Mouse (Mus musculus) right cerebral cortex, postnatal 14 days (tissue): ENCODE results near the gene Pdzrn3.

ENCODE experiments used
- DNase-seq: peaks from one replicate; pipeline ENCODE4 v3.0.0; 2022

Gene Pdzrn3

GRCm38 (mm10) chr6:101287077-101287476 lies 90.6 kb downstream of the Pdzrn3 start:
- no peak for DNase-seq

DNA sequence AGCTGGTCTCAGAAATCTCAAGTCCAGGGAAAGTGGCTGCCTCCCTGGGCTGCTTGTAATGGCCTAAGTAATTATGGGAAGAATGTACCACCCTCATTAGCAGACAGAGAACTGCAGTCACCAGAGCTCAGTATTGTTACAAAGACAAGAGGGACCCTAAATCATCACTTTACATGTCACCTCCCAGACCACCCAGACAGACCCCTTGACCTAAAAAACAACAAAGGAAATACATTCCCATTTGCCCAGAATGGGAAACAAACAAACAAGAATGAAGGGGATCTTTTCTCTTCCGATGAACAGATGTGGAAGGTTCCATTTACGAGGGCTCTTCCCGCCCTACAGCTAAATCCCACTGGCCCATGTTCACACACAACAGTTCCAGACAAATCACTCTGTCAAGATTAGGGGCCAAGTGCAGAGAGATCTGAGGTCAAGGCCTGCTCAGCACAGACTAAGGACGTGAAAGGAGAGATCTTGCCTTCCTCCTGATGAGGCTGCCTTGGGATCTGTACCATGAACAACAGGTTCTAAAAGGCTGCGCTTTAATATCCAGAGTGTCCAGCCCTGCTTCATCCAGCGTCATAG lies 93.2 kb downstream of the Pdzrn3 start:
- no peak for DNase-seq

GRCm38 (mm10) chr6:101283891-101284290 lies 93.8 kb downstream of the Pdzrn3 start:
- no peak for DNase-seq

DNA sequence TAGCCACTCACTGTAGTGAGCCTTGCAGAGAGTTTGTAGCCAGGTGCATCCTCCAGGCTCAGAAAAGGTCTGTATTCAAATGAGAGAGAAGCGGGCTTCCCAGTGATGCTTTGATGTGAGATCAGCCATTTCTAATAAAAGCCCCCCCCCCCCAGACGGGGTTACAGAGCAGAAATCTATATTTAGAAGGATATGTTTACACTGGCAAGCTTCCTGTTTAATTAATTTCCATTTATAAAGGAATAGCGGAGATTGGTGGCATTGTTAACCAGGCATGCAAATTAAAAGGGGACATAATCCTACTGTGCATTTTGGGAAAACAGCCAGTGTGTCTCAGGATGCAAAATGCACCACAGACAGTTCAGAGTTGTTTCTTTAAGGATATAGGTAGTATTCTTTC lies 96.1 kb downstream of the Pdzrn3 start:
- no peak for DNase-seq

- DNase-seq: no peak
Measured at GRCm38 (mm10) chr6:101280811-101281218, 96.9 kb downstream of the Pdzrn3 start.

- DNase-seq: no peak
Measured at GRCm38 (mm10) chr6:101278286-101278932, 99.3 kb downstream of the Pdzrn3 start.

DNA sequence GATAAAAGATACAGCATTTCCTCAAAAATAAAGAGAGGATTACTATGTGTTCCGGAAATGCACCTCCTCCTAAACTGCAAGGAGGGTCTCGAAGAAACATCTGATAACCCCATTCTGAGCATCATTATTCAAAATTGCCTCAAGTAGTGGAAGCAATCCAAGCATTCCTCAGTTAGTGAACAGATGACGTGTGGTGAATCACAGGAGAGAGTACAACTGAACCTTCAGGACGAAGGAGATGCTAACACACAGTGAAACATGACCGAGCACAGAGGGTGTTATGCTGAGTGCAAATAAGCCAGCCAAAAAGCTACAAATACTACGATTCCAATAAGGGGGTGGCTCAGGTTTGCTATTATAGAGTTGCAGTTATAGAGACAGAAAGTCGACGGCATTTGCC lies 101.4 kb downstream of the Pdzrn3 start:
- no peak for DNase-seq

DNA sequence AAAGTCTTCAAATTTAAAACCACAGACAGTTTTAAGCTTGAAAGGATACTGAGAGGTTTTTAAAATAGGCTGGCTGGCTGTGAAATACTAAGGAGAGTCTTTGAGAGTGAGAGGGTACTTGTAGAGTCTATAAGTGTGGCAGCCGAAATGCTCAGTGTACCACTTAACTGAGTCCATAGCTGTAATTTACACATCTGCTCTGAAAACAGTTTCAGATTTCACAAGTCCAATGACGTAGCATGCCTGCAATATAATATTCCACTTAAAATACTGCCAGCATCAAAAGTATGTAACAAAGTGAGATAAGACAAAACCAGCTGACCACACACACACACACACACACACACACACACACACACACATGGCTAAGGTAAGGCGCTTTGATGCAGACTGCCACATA lies 101.9 kb downstream of the Pdzrn3 start:
- no peak for DNase-seq

- DNase-seq: no peak
Measured at GRCm38 (mm10) chr6:101274846-101275245, 102.9 kb downstream of the Pdzrn3 start.

GRCm38 (mm10) chr6:101272256-101272655 lies 105.4 kb downstream of the Pdzrn3 start:
- DNase-seq: no peak

GRCm38 (mm10) chr6:101271378-101272135 lies 106.1 kb downstream of the Pdzrn3 start:
- no peak for DNase-seq

GRCm38 (mm10) chr6:101270095-101270826 lies 107.4 kb downstream of the Pdzrn3 start:
- no peak for DNase-seq

GRCm38 (mm10) chr6:101269335-101270094 lies 108.2 kb downstream of the Pdzrn3 start:
- no peak for DNase-seq

DNA sequence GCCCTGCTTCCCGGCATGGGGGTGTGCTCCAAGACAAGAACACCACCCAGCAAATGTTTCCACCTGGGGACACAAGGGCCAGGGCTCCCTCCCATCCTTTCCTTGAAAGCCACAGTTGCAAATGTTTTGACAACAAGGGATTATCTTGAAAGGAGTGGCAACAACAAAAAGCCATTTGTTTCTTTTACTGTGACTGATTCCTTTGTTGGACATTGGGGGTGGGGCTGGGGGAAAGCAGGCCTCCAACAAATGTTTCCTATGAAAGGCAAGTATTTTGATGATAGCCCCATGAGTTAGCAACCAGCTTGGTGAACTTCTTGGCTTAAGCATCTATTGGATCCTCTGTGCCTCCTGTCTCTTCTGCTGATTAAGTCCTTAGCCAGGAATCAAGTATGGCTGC lies 109.4 kb downstream of the Pdzrn3 start:
- DNase-seq: no peak

DNA sequence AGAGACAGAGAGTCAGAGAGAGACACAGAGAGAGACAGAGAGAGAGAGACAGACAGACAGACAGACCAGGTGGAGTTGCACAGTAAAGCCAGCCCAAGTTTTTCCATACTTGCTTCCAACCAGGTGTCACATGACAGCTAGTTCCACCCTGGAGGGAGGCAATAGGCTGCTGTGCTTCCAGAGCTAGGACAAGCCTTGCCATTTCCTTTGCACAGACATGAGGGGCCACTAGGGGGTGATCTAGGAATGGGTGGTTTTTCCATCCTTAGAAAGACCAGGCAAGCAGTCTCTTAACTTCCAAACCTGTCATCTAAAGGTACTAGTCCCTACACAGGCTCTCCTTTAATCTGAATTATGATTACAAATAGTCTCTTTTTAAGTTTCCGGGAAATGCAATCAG lies 110.9 kb downstream of the Pdzrn3 start:
- peak; percentile 65 for DNase-seq

GRCm38 (mm10) chr6:101263544-101263943 lies 114.2 kb downstream of the Pdzrn3 start:
- no peak for DNase-seq

DNA sequence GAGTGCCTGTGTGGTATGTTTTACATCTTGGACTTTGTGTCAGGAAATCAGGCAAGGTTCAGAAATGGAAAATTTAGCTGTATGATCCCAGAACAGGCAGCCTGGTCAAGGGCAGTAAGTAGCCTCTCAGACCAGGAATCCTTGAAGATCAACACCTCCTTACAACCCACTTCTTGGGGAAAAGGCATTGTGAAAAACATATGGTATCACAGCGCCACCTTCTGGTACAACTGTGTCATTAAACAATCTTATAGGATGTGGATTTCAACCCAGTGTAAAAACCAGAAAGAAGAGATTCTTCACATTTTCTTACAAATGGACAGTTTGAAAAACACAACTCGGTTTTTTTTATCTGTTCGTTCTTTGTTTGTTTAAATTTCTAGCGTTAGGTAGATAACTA lies 116.2 kb downstream of the Pdzrn3 start:
- DNase-seq: peak; percentile 33

DNA sequence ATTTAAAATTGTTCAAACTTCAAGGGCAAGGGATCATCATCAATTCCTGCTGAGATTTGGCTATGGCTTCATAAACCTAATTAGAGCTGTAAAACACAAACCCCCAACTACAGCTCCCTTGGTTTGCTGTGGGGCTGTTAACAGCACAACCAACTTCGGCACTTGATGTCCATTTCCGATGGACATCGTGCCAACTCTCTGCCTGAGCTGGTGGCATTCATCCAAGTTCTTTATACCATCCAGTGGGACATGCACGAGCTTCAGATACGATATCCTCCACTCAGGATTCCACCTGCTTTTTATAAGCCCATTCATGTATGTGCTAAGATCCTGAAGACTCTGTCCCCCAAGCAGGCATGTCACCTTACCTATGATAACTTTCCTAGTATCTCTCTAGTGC lies 118.3 kb downstream of the Pdzrn3 start:
- DNase-seq: no peak

DNA sequence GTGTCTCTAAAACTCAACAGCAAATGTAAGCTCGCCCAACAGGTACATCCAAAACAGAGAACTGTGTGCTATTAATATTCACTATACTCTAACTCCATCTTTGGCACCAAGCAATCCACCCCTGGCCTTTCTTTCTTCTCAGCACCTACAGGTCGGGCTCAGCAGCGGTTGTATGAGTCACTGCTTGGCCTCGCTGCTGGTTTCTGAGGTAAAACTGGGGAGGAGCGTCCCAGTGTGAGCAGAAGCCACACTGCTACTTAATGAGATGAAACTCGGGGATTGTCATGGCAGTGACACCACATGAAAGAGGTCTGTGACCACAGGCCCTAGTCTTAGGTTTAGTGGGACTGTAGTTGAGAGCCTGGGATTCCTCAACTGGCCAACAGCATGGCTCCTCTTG lies 120.3 kb downstream of the Pdzrn3 start:
- no peak for DNase-seq

- no peak for DNase-seq
Measured at GRCm38 (mm10) chr6:101254652-101255051, 123.0 kb downstream of the Pdzrn3 start.

DNA sequence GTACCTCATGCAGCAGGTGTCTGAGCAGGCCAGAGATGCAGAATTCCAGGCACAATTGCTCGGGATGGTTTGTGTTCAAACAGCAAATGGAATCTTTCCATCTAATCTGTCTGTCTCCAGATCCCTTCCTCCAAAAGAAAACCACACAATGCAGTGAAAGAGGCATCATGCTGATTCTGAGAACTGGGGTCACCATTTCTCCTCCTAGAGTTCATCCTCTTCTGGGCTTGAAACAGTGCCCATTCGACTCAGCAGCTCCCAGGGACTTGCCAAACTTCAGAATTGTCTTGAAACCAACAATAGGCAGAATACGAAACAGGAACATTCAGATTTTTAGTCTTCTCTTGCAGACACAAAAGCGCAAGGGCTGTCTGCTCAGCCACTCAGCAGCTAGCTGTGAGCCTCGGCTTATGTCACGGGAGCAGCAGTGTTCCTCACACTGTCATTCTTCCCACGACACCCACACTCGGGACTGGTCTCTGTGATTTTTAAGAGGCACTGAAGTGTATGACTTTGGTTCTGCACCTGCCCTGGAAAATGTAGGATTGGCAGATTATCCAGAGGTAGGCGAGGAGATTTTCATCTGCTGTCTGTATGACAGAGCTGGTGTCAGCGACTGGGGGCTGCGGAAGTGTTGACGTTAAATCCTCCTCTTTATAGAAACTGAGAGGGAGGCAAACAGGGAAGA lies 125.6 kb downstream of the Pdzrn3 start:
- no peak for DNase-seq

- DNase-seq: no peak
Measured at GRCm38 (mm10) chr6:101251160-101251559, 126.5 kb downstream of the Pdzrn3 start.
